ENCODE assay signal across 8 mouse cellular contexts in genomic region chr9:57520375-57521055, GRCm38 (mm10). TPM values are rescaled to one million over a fixed set of nuclear protein-coding genes. Genes with fewer than 3 reads are reported as not detected.
A peak's percentile ranks its signal among the peaks of the same experiment; 100 is the strongest.
DNase-seq lines count a peak whose midpoint lies in the region; ATAC-seq and TF ChIP-seq lines count a peak whose summit lies in the region.

No protein-coding gene starts in this region.

- peaks cover 12% of the 10 kb centered on the region for H3K4me1 ChIP-seq in kidney, adult 2 months (ENCODE audit: control insufficient read depth, insufficient read depth, low read length)
- H3K4me1 ChIP-seq in bone marrow macrophage, adult 2 months (ENCODE audit: control insufficient read depth, insufficient read depth, low read length): peaks cover 19% of the 10 kb centered on the region
- peaks cover 10% of the 10 kb centered on the region; the same call in 1 of the 2 replicates for H3K4me1 ChIP-seq in hindbrain, postnatal 0 days (ENCODE audit: insufficient read depth, low read length)
- H3K4me1 ChIP-seq in midbrain, embryonic 15.5 days: peaks cover 37% of the 10 kb centered on the region

- TF ChIP-seq CTCF in kidney, adult 2 months (conservative IDR thresholded peaks at IDR 0.05; ENCODE audit: insufficient read depth, insufficient read length, low read depth, low read length): no peak
- TF ChIP-seq CTCF in bone marrow macrophage, adult 2 months (IDR thresholded peaks at IDR 0.05; ENCODE audit: low read depth, low read length): no peak
- TF ChIP-seq CTCF in hindbrain, postnatal 0 days (IDR thresholded peaks at IDR 0.05; ENCODE audit: low read depth): peak; percentile 32

- peak overlapping the region; percentile 77 for H3K4me2 ChIP-seq in hindbrain, postnatal 0 days (ENCODE audit: low read depth, low read length)
- peak overlapping the region; percentile 83 for H3K4me2 ChIP-seq in midbrain, embryonic 15.5 days

- H3K27me3 ChIP-seq in kidney, adult 2 months (replicated peaks; ENCODE audit: control insufficient read depth, insufficient read depth, low read length): no peaks in the 10 kb centered on the region
- no peaks in the 10 kb centered on the region for H3K27me3 ChIP-seq in hindbrain, postnatal 0 days (ENCODE audit: insufficient read depth, low read length)
- H3K27me3 ChIP-seq in midbrain, embryonic 15.5 days (replicated peaks): no peaks in the 10 kb centered on the region

- no peaks in the 10 kb centered on the region for H3K36me3 ChIP-seq in kidney, adult 2 months (ENCODE audit: control insufficient read depth, insufficient read depth, low read length)
- no peaks in the 10 kb centered on the region for H3K36me3 ChIP-seq in hindbrain, postnatal 0 days (ENCODE audit: insufficient read depth, low read length)
- no peaks in the 10 kb centered on the region for H3K36me3 ChIP-seq in midbrain, embryonic 15.5 days (replicated peaks)

- peak; percentile 66 for DNase-seq in kidney, adult 2 months
- DNase-seq in kidney, postnatal 4 days: no peak
- DNase-seq in hindbrain, postnatal 0 days (ENCODE audit: low spot score): no peak
- DNase-seq in urinary bladder, adult 18-20 months (ENCODE audit: low spot score in 2 of 2): no peak
- no peak for DNase-seq in cerebellum, postnatal 14 days
- DNase-seq in ovary, postnatal 36 days (ENCODE audit: low spot score): no peak

- peak overlapping the region; percentile 98 for H3K9ac ChIP-seq in hindbrain, postnatal 0 days (replicated peaks; ENCODE audit: low read length)
- H3K9ac ChIP-seq in midbrain, embryonic 15.5 days: peak overlapping the region; percentile 40

- H3K27ac ChIP-seq in kidney, adult 2 months (ENCODE audit: insufficient read depth, low read depth, low read length): peak overlapping the region; percentile 95
- H3K27ac ChIP-seq in bone marrow macrophage, adult 2 months (ENCODE audit: insufficient read depth, low read depth, low read length): peak overlapping the region; percentile 77
- peak overlapping the region; percentile 97 for H3K27ac ChIP-seq in hindbrain, postnatal 0 days
- H3K27ac ChIP-seq in midbrain, embryonic 15.5 days: peak overlapping the region; percentile 91

- no peak for TF ChIP-seq POLR2A in kidney, adult 2 months (IDR thresholded peaks at IDR 0.05; ENCODE audit: low read depth, low read length)
- no peak for TF ChIP-seq POLR2A in bone marrow macrophage, adult 2 months (IDR thresholded peaks at IDR 0.05; ENCODE audit: borderline replicate concordance, low read depth, low read length)

- peak overlapping the region; percentile 92 for H3K4me3 ChIP-seq in kidney, adult 2 months (ENCODE audit: insufficient read depth, low read depth, low read length)
- peak overlapping the region; percentile 82 for H3K4me3 ChIP-seq in bone marrow macrophage, adult 2 months (ENCODE audit: insufficient read depth, low read length)
- H3K4me3 ChIP-seq in hindbrain, postnatal 0 days (ENCODE audit: low read length): peak overlapping the region; percentile 98
- peak overlapping the region; percentile 92 for H3K4me3 ChIP-seq in midbrain, embryonic 15.5 days

- 24% methylated on average over 16 of the region's 16 CpGs for WGBS in kidney, adult 2 months
- 25% methylated on average over 16 of the region's 16 CpGs for WGBS in hindbrain, postnatal 0 days
- 24% methylated on average over 16 of the region's 16 CpGs for WGBS in midbrain, embryonic 15.5 days

- peak; percentile 54 for ATAC-seq in hindbrain, postnatal 0 days
- ATAC-seq in midbrain, embryonic 15.5 days (replicated peaks): peak; percentile 43

- no peaks in the 10 kb centered on the region for H3K9me3 ChIP-seq in hindbrain, postnatal 0 days (ENCODE audit: low read length)
- no peaks in the 10 kb centered on the region for H3K9me3 ChIP-seq in midbrain, embryonic 15.5 days

RNA-seq across cellular contexts. Expression of gene Cox5a, which starts 0.6 kb away (rescaled TPM):
- 757 and 763 TPM in 2 replicates for polyA plus RNA-seq in kidney, adult 2 months (2012; rRNA removed)
- 346 and 384 TPM in 2 replicates for polyA plus RNA-seq in bone marrow macrophage, adult 2 months (2012; ENCODE audit: insufficient read depth, insufficient read length, missing spikeins)
- 212 and 237 TPM in 2 replicates for total RNA-seq in hindbrain, postnatal 0 days (2014; rRNA removed)
- polyA plus RNA-seq in hindbrain, postnatal 0 days (2015; fragmentation: Nextera tagmentation; extraction: Ambion mirVana): 1,238 and 1,244 TPM in 2 replicates
- polyA plus RNA-seq in midbrain, embryonic 15.5 days (2015; fragmentation: Nextera tagmentation; extraction: Ambion mirVana): 715 and 767 TPM in 2 replicates

RNA-seq across cellular contexts. Expression of gene Rpp25, which starts 16.7 kb away (rescaled TPM):
- 0.36 and 0.94 TPM in 2 replicates for polyA plus RNA-seq in kidney, adult 2 months (2012; rRNA removed)
- not detected in 2 replicates for polyA plus RNA-seq in bone marrow macrophage, adult 2 months (2012; ENCODE audit: insufficient read depth, insufficient read length, missing spikeins)
- total RNA-seq in hindbrain, postnatal 0 days (2014; rRNA removed): 11.7 and 19.6 TPM in 2 replicates
- polyA plus RNA-seq in hindbrain, postnatal 0 days (2015; fragmentation: Nextera tagmentation; extraction: Ambion mirVana): 15.2 and 17.0 TPM in 2 replicates
- 29.4 TPM in 2 replicates for polyA plus RNA-seq in midbrain, embryonic 15.5 days (2015; fragmentation: Nextera tagmentation; extraction: Ambion mirVana)

RNA-seq across cellular contexts. Expression of gene Fam219b, which starts 16.8 kb away (rescaled TPM):
- 6.2 and 12.2 TPM in 2 replicates for polyA plus RNA-seq in kidney, adult 2 months (2012; rRNA removed)
- polyA plus RNA-seq in bone marrow macrophage, adult 2 months (2012; ENCODE audit: insufficient read depth, insufficient read length, missing spikeins): 15.5 and 18.4 TPM in 2 replicates
- total RNA-seq in hindbrain, postnatal 0 days (2014; rRNA removed): 14.6 and 21.5 TPM in 2 replicates
- 22.2 and 23.2 TPM in 2 replicates for polyA plus RNA-seq in hindbrain, postnatal 0 days (2015; fragmentation: Nextera tagmentation; extraction: Ambion mirVana)
- 27.7 and 28.2 TPM in 2 replicates for polyA plus RNA-seq in midbrain, embryonic 15.5 days (2015; fragmentation: Nextera tagmentation; extraction: Ambion mirVana)

RNA-seq across cellular contexts. Expression of gene Mpi, which starts 32.0 kb away (rescaled TPM):
- 62.4 and 70.4 TPM in 2 replicates for polyA plus RNA-seq in kidney, adult 2 months (2012; rRNA removed)
- polyA plus RNA-seq in bone marrow macrophage, adult 2 months (2012; ENCODE audit: insufficient read depth, insufficient read length, missing spikeins): 17.8 and 19.7 TPM in 2 replicates
- total RNA-seq in hindbrain, postnatal 0 days (2014; rRNA removed): 67.9 and 78.6 TPM in 2 replicates
- 61.5 and 64.6 TPM in 2 replicates for polyA plus RNA-seq in hindbrain, postnatal 0 days (2015; fragmentation: Nextera tagmentation; extraction: Ambion mirVana)
- 81.2 and 82.9 TPM in 2 replicates for polyA plus RNA-seq in midbrain, embryonic 15.5 days (2015; fragmentation: Nextera tagmentation; extraction: Ambion mirVana)

RNA-seq across cellular contexts. Expression of gene Scamp2, which starts 40.2 kb away (rescaled TPM):
- polyA plus RNA-seq in kidney, adult 2 months (2012; rRNA removed): 166 and 187 TPM in 2 replicates
- 144 and 147 TPM in 2 replicates for polyA plus RNA-seq in bone marrow macrophage, adult 2 months (2012; ENCODE audit: insufficient read depth, insufficient read length, missing spikeins)
- total RNA-seq in hindbrain, postnatal 0 days (2014; rRNA removed): 50.5 and 53.1 TPM in 2 replicates
- polyA plus RNA-seq in hindbrain, postnatal 0 days (2015; fragmentation: Nextera tagmentation; extraction: Ambion mirVana): 47.4 and 49.3 TPM in 2 replicates
- 49.6 and 50.6 TPM in 2 replicates for polyA plus RNA-seq in midbrain, embryonic 15.5 days (2015; fragmentation: Nextera tagmentation; extraction: Ambion mirVana)
